Mouse (Mus musculus): ENCODE measurements at regions not wholly inside any gene's neighbourhood (a gene's known extent, or its start where the extent isn't known, plus 50 kb on each side); places are given as distances from the start of the nearest gene placed in this dataset.

DNA sequence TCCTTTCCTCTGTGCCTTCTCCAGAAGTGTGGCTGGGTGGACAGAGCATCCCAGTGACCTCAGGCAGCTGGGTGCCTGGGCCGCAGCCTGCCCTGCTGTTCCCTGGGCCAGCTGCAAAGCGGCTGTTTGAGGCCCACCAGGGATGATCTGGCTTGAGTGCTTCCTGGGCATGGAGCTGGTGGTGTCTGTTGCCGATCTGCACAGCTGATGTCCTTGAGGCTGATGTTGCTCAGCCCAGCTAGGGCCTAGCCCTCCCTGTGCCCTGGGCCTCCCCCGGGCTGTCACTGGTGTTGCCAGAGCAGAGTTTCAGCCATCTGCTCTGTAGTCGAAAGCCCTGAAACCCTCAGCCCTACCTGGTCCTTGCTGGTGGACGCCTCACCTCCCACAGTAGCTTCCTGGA is 878.5 kb downstream of the Zfp704 start:
- no peak overlapping the region for H3K4me3 ChIP-seq (ENCODE audit: control insufficient read depth in 1 of 2, insufficient read depth in 1 of 2, low read depth in 2 of 2, low read length in 2 of 2)
- no peak for DNase-seq (ENCODE audit: low read depth, low spot score)
- no peak overlapping the region for H3K9ac ChIP-seq (ENCODE audit: control insufficient read depth, low read depth, low read length, poor library complexity, severe bottlenecking)
- H3K9me3 ChIP-seq (replicated peaks; ENCODE audit: insufficient read depth, low read length) = no peaks in the 10 kb centered on the region
- TF ChIP-seq MEF2A (IDR thresholded peaks at IDR 0.05; ENCODE audit: extremely low read depth, insufficient replicate concordance, low read depth, low read length, poor library complexity, severe bottlenecking) (no peak), ZMIZ1 (IDR thresholded peaks at IDR 0.05; ENCODE audit: low read depth, low read length) (no peak), ZNF384 (IDR thresholded peaks at IDR 0.05; ENCODE audit: low read depth, low read length) (no peak), JUND (IDR thresholded peaks at IDR 0.05; ENCODE audit: low read depth, low read length) (no peak), NELFE (IDR thresholded peaks at IDR 0.05; ENCODE audit: low read depth, low read length) (no peak), ELF1 (IDR thresholded peaks at IDR 0.05; ENCODE audit: low read depth, low read length) (no peak), CTCF (IDR thresholded peaks at IDR 0.05 in 2 of 3, conservative IDR thresholded peaks at IDR 0.05 in 1 of 3; ENCODE audit: control insufficient read depth in 1 of 3, insufficient read depth in 1 of 3, low read depth in 2 of 3, low read length in 3 of 3, poor library complexity in 1 of 3, severe bottlenecking in 1 of 3) (no peak), POLR2AphosphoS5 (IDR thresholded peaks at IDR 0.05; ENCODE audit: borderline replicate concordance, low read depth, low read length) (no peak), POLR2A (IDR thresholded peaks at IDR 0.05; ENCODE audit: control insufficient read depth in 1 of 2, insufficient read depth in 1 of 2, low read depth in 1 of 2, low read length in 2 of 2, poor library complexity in 1 of 2) (no peak), RAD21 (IDR thresholded peaks at IDR 0.05; ENCODE audit: low read depth, low read length) (no peak), GABPA (IDR thresholded peaks at IDR 0.05; ENCODE audit: low read depth, low read length) (no peak), CHD1 (IDR thresholded peaks at IDR 0.05; ENCODE audit: low read depth, low read length) (no peak), HCFC1 (IDR thresholded peaks at IDR 0.05; ENCODE audit: low read depth, low read length) (no peak), ZC3H11A (IDR thresholded peaks at IDR 0.05; ENCODE audit: low read depth, low read length) (no peak), MYC (IDR thresholded peaks at IDR 0.05; ENCODE audit: low read depth, low read length) (no peak), RCOR1 (IDR thresholded peaks at IDR 0.05; ENCODE audit: low read depth, low read length) (no peak)
- H3K27me3 ChIP-seq (ENCODE audit: control insufficient read depth in 1 of 2, insufficient read depth in 2 of 2, low read length in 2 of 2) = no peaks in the 10 kb centered on the region; a peak in 2 of 4 replicates
- no peaks in the 10 kb centered on the region for H3K36me3 ChIP-seq (ENCODE audit: control insufficient read depth in 1 of 2, insufficient read depth in 2 of 2, low read length in 2 of 2)
- H3K79me2 ChIP-seq (ENCODE audit: control insufficient read depth, insufficient read depth, low read length, poor library complexity) = no peaks in the 10 kb centered on the region
- no peak overlapping the region for H3K27ac ChIP-seq (ENCODE audit: control insufficient read depth, low read depth, low read length)
- no peaks in the 10 kb centered on the region for H3K4me1 ChIP-seq (ENCODE audit: control insufficient read depth in 1 of 2, insufficient read depth in 2 of 2, low read length in 2 of 2)

- H3K27me3 ChIP-seq (ENCODE audit: control insufficient read depth in 1 of 2, insufficient read depth in 2 of 2, low read length in 2 of 2) = no peaks in the 10 kb centered on the region; a peak in 2 of 4 replicates
- DNase-seq (ENCODE audit: low read depth, low spot score) = peak; percentile 44
- peaks cover 0 to 7% of the 10 kb centered on the region in 2 experiments; a peak in 3 of 4 replicates for H3K4me1 ChIP-seq (ENCODE audit: control insufficient read depth in 1 of 2, insufficient read depth in 2 of 2, low read length in 2 of 2)
- H3K9me3 ChIP-seq (replicated peaks; ENCODE audit: insufficient read depth, low read length) = no peaks in the 10 kb centered on the region
- no peak overlapping the region for H3K27ac ChIP-seq (ENCODE audit: control insufficient read depth, low read depth, low read length)
- peaks cover 0 to 5% of the 10 kb centered on the region in 2 experiments; a peak in 1 of 4 replicates for H3K36me3 ChIP-seq (ENCODE audit: control insufficient read depth in 1 of 2, insufficient read depth in 2 of 2, low read length in 2 of 2)
- no peak overlapping the region for H3K4me3 ChIP-seq (ENCODE audit: control insufficient read depth in 1 of 2, insufficient read depth in 1 of 2, low read depth in 2 of 2, low read length in 2 of 2)
- H3K79me2 ChIP-seq (ENCODE audit: control insufficient read depth, insufficient read depth, low read length, poor library complexity) = no peaks in the 10 kb centered on the region
- TF ChIP-seq MAX (IDR thresholded peaks at IDR 0.05; ENCODE audit: low read length) (no peak), USF1 (IDR thresholded peaks at IDR 0.05; ENCODE audit: low read depth, low read length) (no peak), TBP (IDR thresholded peaks at IDR 0.05; ENCODE audit: low read depth, low read length) (no peak), SIN3A (IDR thresholded peaks at IDR 0.05; ENCODE audit: low read length) (0 out of 2 replicates have a peak, but pooled peaks have one; percentile 44), NELFE (IDR thresholded peaks at IDR 0.05; ENCODE audit: low read depth, low read length) (no peak), ZC3H11A (IDR thresholded peaks at IDR 0.05; ENCODE audit: low read depth, low read length) (no peak), GABPA (IDR thresholded peaks at IDR 0.05; ENCODE audit: low read depth, low read length) (no peak), USF2 (IDR thresholded peaks at IDR 0.05; ENCODE audit: borderline replicate concordance in 1 of 2, insufficient read depth in 1 of 2, low read depth in 1 of 2, low read length in 2 of 2) (no peak), ELF1 (IDR thresholded peaks at IDR 0.05; ENCODE audit: low read depth, low read length) (no peak), MEF2A (IDR thresholded peaks at IDR 0.05; ENCODE audit: extremely low read depth, insufficient replicate concordance, low read depth, low read length, poor library complexity, severe bottlenecking) (no peak), TCF12 (IDR thresholded peaks at IDR 0.05; ENCODE audit: low read depth, low read length) (0 out of 2 replicates have a peak, but pooled peaks have one; percentile 2), EP300 (IDR thresholded peaks at IDR 0.05; ENCODE audit: low read depth in 1 of 2, low read length in 2 of 2) (0 out of 4 replicates have a peak, but pooled peaks of 1 of the 2 experiments have one; percentile 8), ETS1 (IDR thresholded peaks at IDR 0.05; ENCODE audit: low read depth, low read length) (peak; percentile 37)
- no peak overlapping the region for H3K9ac ChIP-seq (ENCODE audit: control insufficient read depth, low read depth, low read length, poor library complexity, severe bottlenecking)
Measured at GRCm38 (mm10) chr3:8721628-8722594, 888.0 kb downstream of the Zfp704 start.

Data from MEL (cell line).